Mouse (Mus musculus): ENCODE measurements around the gene Gm17555. TPM values are rescaled to one million over a fixed set of nuclear protein-coding genes. Genes with fewer than 3 reads are reported as not detected.
"Not testable (repeated sequence)": the region's sequence is repeated elsewhere in the genome, so short reads cannot be mapped to it uniquely, and the experiment has no call there.

The Gm17555 gene
- total RNA-seq (2021): not detected
- long read RNA-seq, experiment 1: 0 reads
- long read RNA-seq, experiment 2: 0 reads

DNA sequence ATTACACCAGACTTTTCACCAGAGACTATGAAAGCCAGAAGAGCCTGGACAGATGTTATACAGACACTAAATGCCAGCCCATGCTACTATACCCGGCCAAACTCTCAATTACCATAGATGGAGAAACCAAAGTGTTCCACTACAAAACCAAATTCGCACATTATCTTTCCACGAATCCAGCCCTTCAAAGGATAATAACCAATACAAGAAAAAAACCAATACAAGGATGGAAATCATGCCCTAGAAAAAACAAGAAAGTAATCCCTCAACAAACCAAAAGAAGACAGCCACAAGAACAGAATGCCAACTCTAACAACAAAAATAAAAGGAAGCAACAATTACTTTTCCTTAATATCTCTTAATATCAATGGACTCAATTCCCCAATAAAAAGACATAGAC, at the start of gene Gm17555:
Gene Gm17555 (plus strand): TSS at position 301 of the 400 bp plus-strand sequence.
- not testable (repeated sequence) for H3K4me3 ChIP-seq; DNase-seq (ENCODE audit: low spot score in 2 of 2); H3K27ac ChIP-seq

DNA sequence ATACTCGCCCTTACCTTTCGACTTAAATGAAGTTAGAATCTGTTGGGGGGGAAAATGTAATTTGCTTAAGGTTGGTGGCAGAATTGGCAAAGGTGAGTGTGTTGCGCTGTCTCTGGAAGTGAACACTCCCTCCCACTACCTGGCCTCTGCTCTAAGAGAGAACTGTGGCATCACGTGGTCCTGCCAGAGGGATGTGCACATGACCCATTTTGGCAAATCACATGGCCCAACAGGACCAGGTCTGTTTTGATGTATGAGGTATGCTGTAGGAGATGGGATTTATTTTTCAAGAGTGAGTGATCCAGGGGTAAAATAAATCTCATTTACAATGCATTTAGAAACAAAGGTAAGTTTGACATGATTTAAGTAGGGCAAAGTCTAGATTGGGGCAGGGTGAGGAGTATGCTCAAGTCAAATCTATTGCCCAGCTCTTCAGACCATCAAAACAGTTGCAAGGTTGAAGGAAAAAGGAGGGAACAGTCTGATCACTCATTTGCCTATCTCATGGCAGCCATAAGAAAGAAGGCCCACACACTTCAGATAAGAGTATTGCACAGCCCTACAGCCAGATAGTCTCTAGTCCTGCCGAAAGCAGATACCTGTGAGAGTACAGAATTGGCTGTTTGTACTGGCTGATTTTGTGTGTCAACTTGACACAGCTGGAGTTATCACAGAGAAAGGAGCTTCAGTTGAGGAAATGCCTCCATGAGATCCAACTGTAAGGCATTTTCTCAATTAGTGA, 49.5 kb upstream of the Gm17555 start:
- no peak overlapping the region for H3K27ac ChIP-seq
- TF ChIP-seq CTCF (conservative IDR thresholded peaks at IDR 0.05): no peak
- no peak for DNase-seq (ENCODE audit: low spot score in 2 of 2)

DNA sequence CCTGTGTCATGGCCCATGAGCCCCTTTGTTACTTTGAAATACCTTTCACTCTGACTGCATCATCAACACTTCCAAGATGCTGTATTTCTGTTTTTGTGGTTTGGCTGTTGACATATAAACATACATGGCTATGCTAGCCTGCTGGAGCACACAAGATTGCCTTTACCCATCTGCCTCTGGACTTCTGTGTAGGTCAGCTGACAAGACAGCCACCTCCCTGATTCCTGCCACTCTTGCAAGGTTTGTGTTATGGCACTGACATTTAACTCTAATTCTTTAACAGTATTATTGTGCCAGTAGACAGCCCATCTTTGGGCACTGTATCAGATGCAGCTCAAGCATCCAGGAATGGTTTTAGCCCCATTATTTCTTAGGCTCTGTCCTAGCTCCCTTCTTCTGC, 48.6 kb upstream of the Gm17555 start:
- Histone ChIP-seq H3K27ac (no peak overlapping the region), H3K4me3 (no peak overlapping the region)
- no peak for TF ChIP-seq CTCF (conservative IDR thresholded peaks at IDR 0.05)
- DNase-seq (ENCODE audit: low spot score in 2 of 2): no peak

More for the DNA sequence above, 49.5 kb upstream of the Gm17555 start:
- no peak overlapping the region for H3K4me3 ChIP-seq

GRCm38 (mm10) chr2:126166848-126167617, 47.9 kb upstream of the Gm17555 start:
- DNase-seq (ENCODE audit: low spot score in 2 of 2): no peak
- Histone ChIP-seq H3K4me3 (no peak overlapping the region), H3K27ac (no peak overlapping the region)
- TF ChIP-seq CTCF (conservative IDR thresholded peaks at IDR 0.05): no peak

GRCm38 (mm10) chr2:126171427-126171826, 43.5 kb upstream of the Gm17555 start:
- Histone ChIP-seq H3K27ac (no peak overlapping the region), H3K4me3 (no peak overlapping the region)
- no peak for TF ChIP-seq CTCF (conservative IDR thresholded peaks at IDR 0.05)
- DNase-seq (ENCODE audit: low spot score in 2 of 2): no peak

GRCm38 (mm10) chr2:126191306-126191705, 23.6 kb upstream of the Gm17555 start:
- Histone ChIP-seq H3K4me3 (no peak overlapping the region), H3K27ac (no peak overlapping the region)
- DNase-seq (ENCODE audit: low spot score in 2 of 2): no peak
- no peak for TF ChIP-seq CTCF (conservative IDR thresholded peaks at IDR 0.05)

DNA sequence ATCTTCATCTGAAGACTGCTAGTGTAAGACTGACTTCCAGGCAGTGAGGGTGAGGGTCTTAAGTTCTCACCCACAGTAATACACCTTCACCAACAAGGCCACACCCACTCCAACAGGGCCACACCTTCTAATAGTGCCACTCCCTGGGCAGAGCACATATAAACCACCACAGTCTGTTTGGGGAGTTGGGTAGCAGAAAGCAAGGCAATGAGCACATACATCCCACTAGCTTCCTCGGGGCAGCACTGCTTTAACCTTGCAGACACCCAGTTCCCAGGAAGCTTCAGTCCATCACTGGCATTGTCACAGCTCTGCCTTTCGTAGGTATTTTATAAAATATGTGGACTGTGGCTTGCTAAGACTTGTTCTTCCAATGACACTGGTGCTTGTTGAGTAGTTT, 22.8 kb upstream of the Gm17555 start:
- Histone ChIP-seq H3K4me3 (no peak overlapping the region), H3K27ac (no peak overlapping the region)
- TF ChIP-seq CTCF (conservative IDR thresholded peaks at IDR 0.05): no peak
- DNase-seq (ENCODE audit: low spot score in 2 of 2): no peak

DNA sequence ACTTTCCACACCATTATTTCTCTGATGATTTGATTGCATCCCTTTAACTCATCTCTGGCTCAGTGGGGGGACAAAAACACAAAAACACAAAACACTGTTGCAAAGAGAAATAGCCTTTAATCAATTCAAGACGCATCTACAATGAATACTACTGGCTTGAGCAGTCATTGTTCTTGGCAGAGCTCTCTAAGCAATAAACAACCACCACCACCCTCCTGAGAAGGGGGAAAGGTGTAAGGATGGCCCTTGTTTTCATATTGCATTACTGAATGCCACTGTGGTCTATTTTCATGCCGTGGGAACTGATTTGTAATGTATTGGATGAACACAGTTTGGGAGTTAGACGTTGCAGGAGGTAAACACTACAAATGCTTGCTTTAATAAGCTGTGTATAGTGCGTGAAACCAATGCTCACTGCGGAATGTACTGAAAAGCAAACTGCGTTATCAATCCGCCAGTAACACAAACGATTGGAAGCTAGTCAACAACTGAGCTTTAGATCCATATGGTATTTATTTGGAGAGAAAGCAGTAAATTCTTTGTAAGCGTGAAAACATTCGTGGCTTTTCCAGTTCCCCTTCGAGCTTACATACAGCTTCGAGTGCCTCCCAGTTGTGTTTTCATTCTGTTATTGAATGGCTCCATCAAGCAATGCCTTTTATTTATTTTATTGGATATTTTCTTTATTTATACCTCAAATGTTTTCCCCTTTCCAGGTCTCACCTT, 19.1 kb upstream of the Gm17555 start:
- no peak for DNase-seq (ENCODE audit: low spot score in 2 of 2)
- H3K4me3 ChIP-seq: no peak overlapping the region
- no peak overlapping the region for H3K27ac ChIP-seq
- TF ChIP-seq CTCF (conservative IDR thresholded peaks at IDR 0.05): no peak

DNA sequence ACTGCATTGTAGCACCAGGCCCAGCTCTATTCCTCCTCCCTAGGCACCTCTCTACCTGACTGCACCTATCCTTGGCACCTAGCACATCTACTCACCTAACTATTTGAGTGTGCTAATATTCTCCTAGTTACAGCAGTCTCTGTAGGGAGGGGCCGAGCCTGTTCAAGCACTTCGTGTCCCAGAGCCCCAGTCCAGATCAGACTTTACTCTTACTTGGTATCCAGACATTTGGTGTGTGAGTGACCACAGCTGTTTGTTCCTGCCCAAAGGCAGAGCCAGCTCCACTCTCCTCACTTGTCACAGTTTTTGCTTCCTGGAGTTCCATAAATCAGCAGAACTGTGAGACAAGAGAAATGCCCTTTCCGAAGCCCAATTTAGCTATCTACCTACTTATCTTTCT, 15.9 kb upstream of the Gm17555 start:
- DNase-seq (ENCODE audit: low spot score in 2 of 2): no peak
- no peak for TF ChIP-seq CTCF (conservative IDR thresholded peaks at IDR 0.05)
- no peak overlapping the region for H3K27ac ChIP-seq
- H3K4me3 ChIP-seq: no peak overlapping the region

GRCm38 (mm10) chr2:126211011-126211680, 3.8 kb upstream of the Gm17555 start:
- Histone ChIP-seq H3K4me3 (no peak overlapping the region), H3K27ac (no peak overlapping the region)

DNA sequence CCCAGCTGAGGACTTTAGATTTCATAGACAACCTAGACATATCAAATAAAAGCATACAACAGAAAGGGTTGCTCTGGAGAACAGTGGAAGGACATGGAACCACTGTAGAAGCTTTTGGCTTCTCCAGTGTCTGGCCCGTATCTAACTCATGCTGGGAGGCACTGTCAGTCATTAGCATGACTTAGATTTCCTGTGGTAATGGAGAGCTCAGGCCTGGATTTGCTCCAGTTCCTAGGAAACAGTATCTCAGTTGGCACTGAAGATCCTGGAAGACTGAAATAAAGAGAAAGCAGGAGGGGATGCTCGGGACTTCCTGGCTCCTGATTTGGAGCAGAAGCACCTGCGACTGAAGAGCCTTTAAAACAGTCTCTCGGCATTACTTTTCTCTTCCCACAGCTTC, 12.7 kb downstream of the Gm17555 start:
- Histone ChIP-seq H3K4me3 (no peak overlapping the region), H3K27ac (no peak overlapping the region)
- TF ChIP-seq CTCF (conservative IDR thresholded peaks at IDR 0.05): no peak
- DNase-seq (ENCODE audit: low spot score in 2 of 2): no peak

More at GRCm38 (mm10) chr2:126211011-126211680, 3.8 kb upstream of the Gm17555 start:
- no peak for TF ChIP-seq CTCF (conservative IDR thresholded peaks at IDR 0.05)
- DNase-seq (ENCODE audit: low spot score in 2 of 2): no peak

DNA sequence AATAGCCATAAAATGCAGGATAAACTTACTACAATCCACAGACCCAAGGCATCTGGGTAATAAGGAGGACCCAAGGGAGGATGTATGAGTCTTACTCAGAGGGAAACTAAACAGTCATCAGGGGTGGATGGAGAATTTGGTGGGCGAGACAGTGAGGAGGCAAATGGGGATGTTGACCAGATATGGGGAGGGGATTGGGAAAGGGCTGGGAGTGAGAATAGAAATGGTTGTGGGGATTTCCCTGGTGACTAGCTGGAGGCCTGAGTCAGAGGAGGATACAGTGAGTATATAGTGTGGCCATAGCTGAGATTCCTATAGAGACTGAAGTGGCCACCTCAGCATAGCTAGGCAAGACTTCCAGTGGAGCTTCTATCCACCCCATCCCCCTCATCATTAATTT, 16.8 kb downstream of the Gm17555 start:
- no peak for TF ChIP-seq CTCF (conservative IDR thresholded peaks at IDR 0.05)
- Histone ChIP-seq H3K27ac (no peak overlapping the region), H3K4me3 (no peak overlapping the region)
- no peak for DNase-seq (ENCODE audit: low spot score in 2 of 2)

- no peak overlapping the region for H3K4me3 ChIP-seq
- H3K27ac ChIP-seq: no peak overlapping the region
- no peak for DNase-seq (ENCODE audit: low spot score in 2 of 2)
- TF ChIP-seq CTCF (conservative IDR thresholded peaks at IDR 0.05): no peak
These were observed 22.0 kb downstream of the Gm17555 start for GRCm38 (mm10) chr2:126236905-126237304.

Data from layer of hippocampus, adult 2 months (tissue).